Mouse (Mus musculus): ENCODE results near the gene 4930402F06Rik.

The 4930402F06Rik gene

DNA sequence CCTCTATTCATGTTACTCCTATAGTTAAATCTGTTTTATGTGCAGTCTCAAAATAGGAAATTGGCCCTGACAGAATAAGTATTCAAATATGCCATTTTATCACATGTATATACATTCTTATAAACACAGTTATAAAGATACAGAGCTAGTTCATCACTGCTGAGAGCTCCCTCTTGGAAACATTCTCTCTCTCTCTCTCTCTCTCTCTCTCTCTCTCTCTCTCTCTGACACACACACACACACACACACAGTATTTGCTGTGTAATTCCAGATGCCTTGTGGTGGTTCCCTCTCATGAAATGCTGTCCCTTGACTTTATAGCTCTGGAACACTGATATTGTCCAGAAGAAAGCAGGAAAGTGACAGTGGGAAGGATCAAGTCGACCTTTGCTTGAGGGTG, 58.9 kb downstream of the 4930402F06Rik start:
- DNase-seq (ENCODE audit: low spot score): no peak

DNA sequence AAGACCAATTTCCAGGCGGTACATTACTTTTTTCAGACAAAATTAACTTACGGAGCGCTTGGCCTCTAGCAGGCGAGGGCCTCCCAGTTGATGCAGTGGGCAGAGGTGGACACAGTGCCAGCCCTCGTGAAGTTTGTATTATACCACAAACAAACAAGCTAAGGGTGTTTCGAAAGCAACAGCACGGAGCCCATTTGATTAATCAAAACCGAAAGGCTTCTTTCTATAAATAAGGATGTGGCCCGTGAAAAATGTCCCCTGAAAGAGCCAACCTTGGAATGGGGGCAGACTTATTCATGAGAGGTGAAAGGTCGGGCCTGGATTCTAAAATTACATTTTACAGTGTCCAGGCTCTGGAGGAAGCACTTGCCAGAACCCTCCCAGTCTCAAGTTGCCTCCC, 59.6 kb downstream of the 4930402F06Rik start:
- no peak for DNase-seq (ENCODE audit: low spot score)

DNA sequence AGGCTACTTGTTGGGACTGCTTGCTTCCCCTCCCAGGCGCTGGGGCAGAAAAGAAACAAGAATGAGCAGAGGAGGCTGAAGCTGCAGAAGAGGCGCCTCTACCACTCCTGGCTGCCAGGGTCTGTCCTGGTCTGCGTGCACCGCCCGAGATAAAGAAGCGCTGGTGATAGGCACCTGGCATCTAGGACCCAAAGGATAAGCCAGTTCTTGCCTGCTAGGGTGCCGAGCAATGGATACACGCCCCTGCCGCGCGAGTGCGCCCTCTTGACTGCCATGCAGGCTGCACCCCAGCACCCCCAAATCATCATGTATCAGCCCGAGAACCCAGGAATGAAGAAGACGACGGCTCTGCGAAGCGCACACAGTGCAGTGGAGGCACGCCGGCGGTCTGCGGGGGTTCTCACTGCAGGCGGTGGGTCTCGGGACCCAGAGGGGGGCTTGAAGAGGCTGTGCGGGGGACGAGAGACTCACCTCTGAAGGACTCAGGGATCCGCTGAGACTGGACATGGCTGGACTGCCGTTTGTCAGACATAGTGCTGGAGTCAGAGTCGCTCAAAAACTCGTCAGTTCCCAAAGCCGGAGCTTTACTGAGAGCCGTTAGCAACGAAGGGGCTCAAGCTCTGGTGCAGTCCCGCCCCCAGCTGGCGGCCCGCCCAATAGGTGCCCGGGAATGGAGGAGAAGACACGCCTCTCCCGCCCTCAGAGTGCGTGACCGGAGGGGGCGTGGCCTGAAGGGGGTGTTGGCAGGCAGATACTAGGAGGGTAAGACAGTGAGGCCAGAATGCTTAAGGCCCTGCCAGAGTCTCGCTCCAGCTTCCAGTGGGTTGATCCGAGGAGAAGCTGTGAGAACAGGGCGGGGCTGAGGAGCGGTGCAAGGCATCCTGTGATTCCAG, 60.3 kb downstream of the 4930402F06Rik start, which contains the start of gene Stom:
Stom (minus strand) TSS at position 589 of the 893 bp plus-strand sequence.
- DNase-seq (ENCODE audit: low spot score): peak; percentile 96

DNA sequence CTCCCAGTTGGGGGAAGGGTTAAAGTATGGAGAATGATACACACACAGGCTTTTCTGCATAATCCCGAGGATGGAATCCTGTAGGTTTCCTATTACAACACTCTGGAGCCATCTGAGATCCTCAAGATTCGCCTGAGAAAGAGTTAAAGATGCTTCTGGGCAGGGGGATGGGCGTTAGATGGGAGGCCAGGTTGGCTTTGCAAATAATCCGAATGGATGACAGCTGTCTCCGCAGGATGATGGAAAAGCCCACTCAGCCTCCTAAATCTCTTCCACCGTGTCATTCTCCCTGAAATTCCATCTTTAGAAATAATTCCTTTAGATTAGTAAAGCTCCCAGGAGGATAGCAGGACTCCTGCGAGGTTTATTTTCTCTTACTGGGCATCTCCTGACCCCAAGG, 61.4 kb downstream of the 4930402F06Rik start:
- no peak for DNase-seq (ENCODE audit: low spot score)

DNA sequence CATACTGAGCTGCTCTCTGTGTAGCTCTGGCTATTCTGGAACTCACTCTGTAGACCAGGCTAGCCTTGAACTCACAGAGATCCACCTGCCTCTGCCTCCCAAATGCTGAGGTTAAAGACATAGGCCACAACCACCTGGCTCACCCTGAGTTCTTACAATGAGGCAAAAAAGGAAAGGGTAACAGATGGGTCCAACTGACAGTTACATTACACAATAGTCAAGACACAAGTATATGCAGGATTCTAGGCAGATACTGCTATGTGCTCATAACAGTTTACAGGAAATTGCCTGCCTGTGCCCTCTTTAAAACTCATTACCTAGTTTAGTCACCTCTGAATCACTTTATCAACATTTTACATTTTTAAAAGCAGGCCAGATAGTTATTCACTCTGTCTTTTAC, 63.3 kb downstream of the 4930402F06Rik start:
- no peak for DNase-seq (ENCODE audit: low spot score)

DNA sequence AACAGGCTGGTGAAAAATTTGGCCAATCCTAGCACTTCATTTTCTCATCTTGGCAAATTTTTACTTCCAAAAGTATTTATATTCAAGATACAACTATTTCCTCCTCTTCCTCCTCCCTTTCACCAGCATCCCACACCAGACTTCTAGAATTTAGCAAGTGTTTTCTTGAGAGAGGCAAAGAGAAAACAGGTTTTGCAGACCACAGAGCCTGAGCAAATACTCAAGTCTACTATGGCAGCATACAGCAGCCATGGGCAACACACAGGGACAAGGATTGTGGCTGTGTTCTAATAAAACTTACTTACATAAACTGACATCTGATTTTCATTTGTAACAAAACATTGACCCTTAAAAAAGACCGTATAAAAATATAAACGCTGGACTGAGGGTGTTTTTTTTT, 65.8 kb downstream of the 4930402F06Rik start:
- no peak for DNase-seq (ENCODE audit: low spot score)

DNA sequence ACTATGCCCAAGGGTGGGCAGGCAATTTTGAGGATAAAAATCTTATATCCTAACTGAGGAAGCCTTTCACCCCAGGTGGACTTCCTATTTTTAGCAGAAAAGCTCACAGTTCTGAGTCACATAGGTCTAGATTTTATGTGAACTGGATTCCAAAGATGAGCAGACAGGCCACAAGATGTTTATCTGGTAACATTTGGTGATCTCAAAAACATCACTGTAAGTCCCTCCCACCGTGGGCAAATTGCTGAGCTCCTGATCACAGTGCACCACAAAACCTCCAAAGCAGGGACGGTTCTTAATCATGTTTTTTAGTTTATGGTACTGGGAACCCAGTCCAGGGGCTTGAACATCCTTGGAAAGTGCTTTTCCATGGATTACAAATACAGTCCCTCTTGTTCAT, 67.9 kb downstream of the 4930402F06Rik start:
- DNase-seq (ENCODE audit: low spot score): no peak

DNA sequence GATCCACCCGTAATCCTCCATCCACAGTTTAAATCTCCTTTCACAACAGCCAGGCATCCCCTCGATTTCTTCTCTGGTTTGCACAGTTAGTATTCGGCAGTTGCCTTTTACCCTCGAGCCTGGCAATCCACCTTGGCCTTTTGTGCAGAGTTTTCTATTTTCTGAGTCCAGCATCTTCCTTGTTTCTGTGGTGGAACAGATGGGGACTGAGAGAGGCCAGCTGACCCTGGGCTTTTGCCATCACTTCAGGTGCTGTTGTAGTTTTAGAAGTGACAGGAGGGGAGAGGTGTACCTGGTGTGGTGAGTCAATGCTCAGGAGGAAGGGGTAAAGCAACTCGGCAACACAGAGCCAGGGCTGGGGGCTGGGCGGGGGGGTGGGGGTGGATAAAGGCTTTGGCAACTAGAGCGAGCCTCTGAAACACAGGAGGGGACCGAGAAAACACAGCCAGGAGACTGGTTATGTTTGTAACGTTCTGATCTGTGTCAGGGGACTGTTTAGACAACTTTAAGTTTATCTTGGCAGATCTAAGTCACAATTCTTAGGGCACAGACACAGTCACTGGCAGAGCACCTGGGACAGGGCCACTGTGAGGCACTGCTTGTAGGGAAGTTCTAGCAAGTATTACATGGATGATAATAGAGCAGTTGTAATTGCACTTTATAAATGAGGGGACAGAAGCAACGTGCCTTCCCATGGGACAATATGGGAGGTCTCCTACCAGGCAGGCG, 68.7 kb downstream of the 4930402F06Rik start:
- no peak for DNase-seq (ENCODE audit: low spot score)

DNA sequence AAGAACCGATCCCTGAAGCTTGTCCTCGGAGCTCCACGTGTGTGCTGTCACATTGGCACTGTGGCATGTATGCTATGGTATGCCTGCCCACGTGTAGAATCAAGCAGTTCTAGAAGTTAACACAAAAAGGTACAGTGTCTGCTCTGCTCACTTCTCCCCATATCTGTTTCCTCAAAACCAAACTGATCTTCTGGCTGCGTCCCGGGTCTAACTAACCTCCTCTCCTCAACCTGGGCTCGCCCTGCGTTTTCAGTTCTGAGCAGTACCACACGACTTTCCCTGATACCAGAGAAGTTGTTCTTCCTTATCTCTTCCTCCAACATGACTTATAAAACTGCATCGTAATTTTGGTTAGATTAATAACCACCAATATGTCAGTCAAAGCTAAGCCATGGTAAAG, 69.4 kb downstream of the 4930402F06Rik start:
- no peak for DNase-seq (ENCODE audit: low spot score)

DNA sequence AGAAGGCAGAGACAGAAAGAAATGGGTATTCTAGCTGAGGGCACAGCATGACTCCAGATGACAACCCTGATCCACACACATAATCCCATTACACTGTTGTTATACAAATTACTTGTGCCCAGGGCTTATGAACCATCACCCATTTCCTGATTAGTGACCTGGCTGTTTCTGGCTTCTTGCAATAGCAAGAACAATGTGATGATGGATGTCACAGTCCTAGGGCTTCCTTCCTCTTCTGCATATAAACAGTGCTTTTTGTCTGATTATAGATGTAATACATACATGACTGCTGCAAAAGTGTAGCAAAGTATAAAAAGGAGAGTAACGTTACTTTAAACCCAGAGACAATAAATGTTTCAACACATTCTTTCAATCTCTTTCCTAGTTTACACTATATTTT, 70.0 kb downstream of the 4930402F06Rik start:
- DNase-seq (ENCODE audit: low spot score): no peak

DNA sequence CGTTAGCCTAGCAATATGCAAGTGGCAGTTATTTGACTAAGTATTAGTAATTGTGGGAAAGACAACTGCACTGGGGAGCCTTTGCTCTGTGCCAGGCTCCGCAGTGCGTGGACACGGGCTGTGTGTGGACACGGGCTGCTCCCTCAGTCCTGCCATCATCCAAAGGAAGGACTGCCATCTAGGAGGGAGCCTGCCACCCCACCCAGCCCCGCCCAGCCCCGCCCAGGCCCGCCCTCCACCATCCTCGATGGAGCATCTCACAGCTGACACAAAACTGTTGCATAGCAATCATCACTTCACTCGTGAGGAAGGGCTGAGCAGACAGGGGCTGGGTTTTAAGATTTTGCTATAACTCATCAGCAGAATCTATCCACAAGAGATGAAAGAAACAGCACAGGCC, 71.0 kb downstream of the 4930402F06Rik start:
- DNase-seq (ENCODE audit: low spot score): no peak

Measured in T-cell, adult 2 months (primary cell).